Mouse (Mus musculus) large intestine, adult 2 months (tissue): ENCODE data around the gene Large1. TPM values are rescaled to one million over a fixed set of nuclear protein-coding genes. Genes with fewer than 3 reads are reported as not detected.
A peak's percentile ranks its signal among the peaks of the same experiment; 100 is the strongest.
"Not testable (repeated sequence)": the region's sequence is repeated elsewhere in the genome, so short reads cannot be mapped to it uniquely, and the experiment has no call there.

Source experiments
- DNase-seq: peaks from one replicate; pipeline ENCODE4 v3.0.0-alpha.2; 2012; ENCODE audit warnings: low read depth, low spot score
- WGBS: fragments of 180-500 bp; shearing (Covaris S2); methylation state at CpG from one replicate; pipeline ENCODE4 v1.1.7; 2018; 5-methylcytosine and 5-hydroxymethylcytosine counted together
- polyA plus RNA-seq: library from polyadenylated mRNA; depleted of rRNA; stranded (reverse); fragments of >200 nt; gene quantifications from 2 replicates; pipeline ENCODE4 v1.2.3, GENCODE M21; 2012

Gene Large1
- polyA plus RNA-seq, 1 experiment = 5.1 TPM

GRCm38 (mm10) chr8:73197714-73198113, 155.6 kb downstream of the Large1 start:
- DNase-seq = no peak
- WGBS = 95% methylated on average over 1 of the region's 1 CpGs

DNA sequence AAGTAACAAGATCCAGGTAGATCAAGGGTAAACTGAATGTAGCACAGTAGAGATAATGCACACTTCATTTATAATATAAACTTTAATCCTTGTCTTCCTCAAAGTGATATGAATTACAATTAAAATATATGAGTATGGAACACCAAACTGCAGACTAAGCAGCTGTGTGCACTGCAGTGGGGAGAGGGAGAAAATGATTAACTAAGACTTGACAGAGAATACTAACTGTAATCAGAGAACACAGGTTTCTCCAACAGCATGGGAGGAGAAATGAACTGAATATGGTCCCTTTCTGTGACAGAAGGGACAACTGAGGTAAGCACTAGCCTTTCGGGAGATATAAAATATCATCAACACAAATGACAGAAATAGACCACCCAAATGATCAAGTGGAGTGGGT, 164.7 kb downstream of the Large1 start:
- 84% methylated on average over 1 of the region's 1 CpGs for WGBS
- DNase-seq = no peak

DNA sequence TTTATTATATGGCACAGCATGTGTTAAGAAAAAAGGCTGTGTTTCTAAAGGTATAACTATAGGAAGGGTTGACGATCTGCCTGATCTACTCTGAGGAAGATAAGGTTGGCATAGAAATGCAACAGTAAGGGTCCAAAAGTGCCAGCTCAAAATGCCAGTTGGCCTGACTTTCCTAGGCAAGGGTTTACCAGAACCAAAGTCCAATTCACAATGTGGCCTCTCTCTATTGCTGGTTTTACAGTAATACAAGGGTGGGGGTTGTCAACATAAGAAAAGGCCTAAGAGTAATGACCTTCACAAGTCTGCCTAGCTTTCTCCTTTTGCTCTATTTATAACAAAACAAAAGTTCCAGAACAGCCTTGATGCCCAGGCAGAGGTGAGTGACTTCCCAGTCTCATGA, 166.0 kb downstream of the Large1 start:
- no peak for DNase-seq
- WGBS = 57% methylated on average over 1 of the region's 1 CpGs

- no peak for DNase-seq
- 41% methylated on average over 1 of the region's 1 CpGs for WGBS
Measured at GRCm38 (mm10) chr8:73178434-73178833, 174.9 kb downstream of the Large1 start.

DNA sequence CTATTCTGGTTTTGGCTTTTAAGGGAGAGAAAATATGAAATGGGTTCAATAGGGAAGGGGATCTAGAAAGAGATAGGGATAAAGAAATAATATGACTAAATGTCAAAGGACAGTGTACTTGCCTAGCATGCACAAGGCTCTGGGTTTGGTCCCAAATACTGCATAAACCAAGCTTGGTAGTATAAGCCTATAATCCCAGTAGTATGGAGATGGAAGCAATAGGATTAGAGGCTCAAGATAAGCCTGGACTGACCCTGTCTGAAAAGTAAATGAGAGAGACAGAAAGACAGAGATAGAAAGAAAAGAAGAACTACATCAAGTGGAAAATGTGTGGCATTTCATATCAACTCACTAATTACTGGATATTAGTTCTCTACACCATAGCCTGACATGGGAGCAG, 180.7 kb downstream of the Large1 start:
- no peak for DNase-seq

GRCm38 (mm10) chr8:73161994-73162393, 191.3 kb downstream of the Large1 start:
- DNase-seq = no peak
- WGBS = 38% methylated on average over 3 of the region's 3 CpGs

- 47% methylated on average over 1 of the region's 1 CpGs for WGBS
- DNase-seq = no peak
Measured at GRCm38 (mm10) chr8:73161564-73161963, 191.8 kb downstream of the Large1 start.

- DNase-seq = no peak
- WGBS = 84% methylated on average over 2 of the region's 2 CpGs
Measured at GRCm38 (mm10) chr8:73160945-73161344, 192.4 kb downstream of the Large1 start.

- DNase-seq = no peak
- 90% methylated on average over 3 of the region's 3 CpGs for WGBS
Measured at GRCm38 (mm10) chr8:73147236-73147635, 206.1 kb downstream of the Large1 start.

GRCm38 (mm10) chr8:73142660-73143395, 210.5 kb downstream of the Large1 start:
- WGBS = 26% methylated on average over 1 of the region's 1 CpGs
- no peak for DNase-seq

DNA sequence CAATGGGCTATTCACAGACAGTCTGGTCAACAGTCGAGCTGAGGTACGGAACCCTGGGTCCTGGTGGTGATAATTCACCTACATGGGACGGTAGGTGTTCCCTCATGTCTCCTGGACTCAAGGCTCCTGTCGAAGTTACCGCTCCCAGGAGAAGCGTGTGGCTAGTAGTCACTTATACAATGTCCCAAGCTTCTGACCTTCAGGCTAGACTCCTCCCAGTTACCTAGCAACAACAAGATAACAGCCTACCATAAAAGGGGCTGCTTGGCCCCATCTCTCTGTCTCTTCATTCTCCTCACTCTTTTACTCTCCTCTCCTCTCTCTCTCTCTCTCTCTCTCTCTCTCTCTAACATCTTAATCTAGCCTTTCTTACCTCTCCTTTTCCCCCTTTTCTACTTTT, 217.9 kb downstream of the Large1 start:
- 57% methylated on average over 6 of the region's 6 CpGs for WGBS

GRCm38 (mm10) chr8:73132080-73132479, 221.3 kb downstream of the Large1 start:
- 90% methylated on average over 2 of the region's 2 CpGs for WGBS
- no peak for DNase-seq

More for the DNA sequence above, 217.9 kb downstream of the Large1 start:
- DNase-seq = no peak

GRCm38 (mm10) chr8:73123864-73124499, 229.4 kb downstream of the Large1 start:
- 15% methylated on average over 5 of the region's 5 CpGs for WGBS
- peak; percentile 7 for DNase-seq

- DNase-seq = no peak
- WGBS = 97% methylated on average over 1 of the region's 1 CpGs
Measured at GRCm38 (mm10) chr8:73112332-73112895, 240.9 kb downstream of the Large1 start.

GRCm38 (mm10) chr8:73104089-73104488, 249.3 kb downstream of the Large1 start:
- no peak for DNase-seq
- 72% methylated on average over 1 of the region's 1 CpGs for WGBS

DNA sequence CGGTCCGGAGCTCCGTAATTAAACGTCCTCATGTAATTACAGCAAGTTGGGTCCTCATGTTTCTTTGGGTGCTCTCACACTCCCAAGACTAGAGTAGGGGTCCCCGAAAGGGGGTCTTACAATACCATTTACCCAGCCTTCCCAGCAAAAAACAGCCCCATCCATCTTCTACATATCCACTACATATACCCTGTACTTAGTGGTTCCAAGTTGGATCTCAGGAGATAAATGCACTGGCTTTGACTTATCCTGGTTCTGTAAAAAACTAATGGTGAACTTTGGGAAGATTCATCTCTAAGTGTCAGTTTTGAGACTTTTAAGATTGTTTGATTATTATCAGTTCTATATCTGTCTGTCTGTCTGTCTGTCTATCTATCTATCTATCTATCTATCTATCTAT, 252.3 kb downstream of the Large1 start:
- 39% methylated on average over 5 of the region's 5 CpGs for WGBS

DNA sequence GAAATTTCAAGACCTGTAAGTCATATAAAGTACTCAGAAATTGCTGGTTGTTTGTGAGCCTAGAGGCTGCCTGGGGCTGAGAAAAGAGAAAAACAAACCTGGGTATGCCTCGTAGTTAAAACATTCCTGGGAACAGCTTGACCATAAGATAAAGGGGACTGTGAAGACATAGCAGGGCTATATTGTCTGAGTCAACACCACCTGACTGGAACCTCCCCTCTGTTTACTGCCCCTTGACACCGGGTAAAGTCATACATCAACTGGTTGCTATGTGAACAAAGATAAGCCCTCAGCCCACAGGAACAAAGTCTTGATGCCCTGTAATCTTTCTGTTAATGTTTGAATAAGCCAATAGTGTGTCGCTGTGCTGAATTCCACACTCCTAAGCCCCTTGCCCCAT, 252.7 kb downstream of the Large1 start:
- WGBS = 12% methylated on average over 3 of the region's 3 CpGs
- DNase-seq = peak; percentile 31

More for the DNA sequence above, 252.3 kb downstream of the Large1 start:
- no peak for DNase-seq

DNA sequence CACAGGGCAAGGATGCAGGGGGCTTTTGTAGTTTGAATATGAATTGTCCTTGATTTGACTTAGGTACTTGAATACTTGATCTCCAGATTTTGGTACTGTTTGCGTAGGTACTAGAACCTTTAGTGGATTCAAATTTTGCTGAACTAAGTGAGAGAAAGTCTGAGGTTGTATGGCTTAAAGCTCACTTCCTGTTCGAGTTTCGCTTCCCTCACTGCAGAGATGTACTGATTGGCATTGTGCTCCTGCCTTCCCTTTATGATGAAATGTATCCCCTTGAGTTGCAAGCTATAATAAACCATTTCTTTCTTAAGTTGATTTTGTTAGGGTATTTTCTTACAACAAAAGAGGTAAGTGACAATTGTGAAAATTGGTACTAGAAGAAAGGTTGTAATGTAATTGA, 253.8 kb downstream of the Large1 start:
- DNase-seq = no peak
- 92% methylated on average over 3 of the region's 3 CpGs for WGBS

DNA sequence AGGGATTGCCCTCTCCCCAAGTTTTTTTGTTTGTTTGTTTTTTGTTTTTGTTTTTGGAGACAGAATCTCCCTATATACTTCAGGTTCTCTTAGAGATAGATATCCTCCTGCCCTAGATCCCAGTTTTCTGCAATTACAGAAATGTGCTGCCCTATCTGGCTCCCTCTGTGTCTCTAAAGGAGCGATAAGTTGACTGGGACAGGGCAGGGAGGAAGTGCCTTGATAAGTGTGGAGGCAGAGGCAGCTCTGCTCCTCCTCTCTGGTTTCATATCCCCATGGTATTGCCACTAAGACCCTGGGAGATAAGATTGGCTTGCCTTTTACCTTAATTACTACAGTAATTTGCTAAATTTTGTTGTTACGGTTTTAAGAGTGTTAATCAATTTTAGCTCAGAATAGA, 256.4 kb downstream of the Large1 start:
- WGBS = 87% methylated on average over 2 of the region's 2 CpGs
- DNase-seq = no peak

DNA sequence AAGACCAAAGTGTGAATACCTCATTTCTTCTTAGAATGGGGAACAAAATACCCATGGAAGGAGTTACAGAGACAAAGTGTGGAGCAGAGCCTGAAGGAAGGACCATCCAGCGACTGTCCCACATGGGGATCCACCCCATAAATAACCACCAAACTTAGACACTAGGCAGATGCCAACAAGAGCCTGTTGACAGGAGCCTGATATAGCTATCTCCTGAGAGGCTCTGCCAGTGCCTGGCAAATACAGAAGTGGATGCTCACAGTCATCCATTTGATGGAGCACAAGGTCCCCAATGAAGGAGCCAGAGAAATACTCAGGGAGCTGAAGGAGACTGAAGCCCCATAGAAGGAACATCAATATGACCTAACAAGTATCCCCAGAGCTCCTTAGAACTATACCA, 275.6 kb downstream of the Large1 start:
- not testable (repeated sequence) for DNase-seq
- WGBS = 96% methylated on average over 1 of the region's 1 CpGs

DNA sequence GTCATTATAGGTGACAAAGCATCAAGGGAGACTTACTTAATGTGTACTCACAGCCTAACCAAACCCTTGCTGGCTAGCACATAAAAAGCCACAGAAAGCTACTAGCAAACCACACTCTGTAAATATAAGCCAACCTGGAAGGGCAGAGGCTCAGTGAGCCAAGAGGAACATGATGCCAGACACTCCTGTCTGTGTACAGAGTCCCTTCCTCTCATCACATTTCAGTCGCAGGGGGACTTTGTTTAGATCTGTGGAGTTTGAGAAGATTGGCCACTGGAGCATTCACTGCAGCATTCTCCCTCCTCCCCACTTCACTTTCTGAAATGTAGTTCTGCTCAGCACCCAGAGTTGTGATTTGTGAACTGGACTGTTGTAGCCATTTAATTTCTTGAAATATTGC, 291.9 kb downstream of the Large1 start:
- whole genome bisulfite sequencing = 54% methylated on average over 1 of the region's 1 CpGs
- DNase-seq = no peak
